Mouse (Mus musculus): ENCODE results near the gene Frem2. TPM values are rescaled to one million over a fixed set of nuclear protein-coding genes. Genes with fewer than 3 reads are reported as not detected.

Frem2 gene
- 1.9 TPM for polyA plus RNA-seq (2014; fragmentation: Illumina TruSeq; extraction: RNeasy Lipid Tissue Mini Kit (QIAGEN cat#74804); ENCODE audit: low read depth, low replicate concordance)

GRCm38 (mm10) chr3:53656878-53657561, at the start of gene Frem2:
TSS of gene Frem2 (minus strand) at chr3:53657355.

DNA sequence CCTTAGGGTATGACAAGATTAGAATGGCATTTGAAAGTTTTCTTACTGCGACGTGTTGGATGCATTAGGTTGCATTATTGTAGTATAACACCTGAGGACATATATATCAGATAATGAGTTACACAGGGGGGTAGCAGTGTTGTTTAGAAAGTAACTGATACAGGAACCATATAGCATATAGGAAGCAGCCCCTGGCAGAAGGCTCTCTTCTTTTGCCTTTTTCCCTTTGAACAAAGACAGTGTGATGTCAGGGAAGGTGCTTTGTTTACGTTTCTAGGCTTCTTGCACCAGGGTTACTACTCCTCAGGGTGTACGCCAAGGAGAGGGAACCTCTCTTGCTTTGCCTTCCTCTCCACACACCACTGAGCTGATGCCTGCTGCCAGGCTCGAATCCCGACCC, 168.8 kb downstream of the Frem2 start, which contains the start of gene Stoml3:
Stoml3 (plus strand) TSS at position 301 of the 400 bp plus-strand sequence.

Other genes starting within 250 kb of the Frem2 start
- 38.1 TPM for gene Nhlrc3, start 194.0 kb downstream of the Frem2 start, polyA plus RNA-seq (2014; fragmentation: Illumina TruSeq; extraction: RNeasy Lipid Tissue Mini Kit (QIAGEN cat#74804); ENCODE audit: low read depth, low replicate concordance)
- 21.1 TPM for gene Proser1, start 193.7 kb downstream of the Frem2 start, polyA plus RNA-seq (2014; fragmentation: Illumina TruSeq; extraction: RNeasy Lipid Tissue Mini Kit (QIAGEN cat#74804); ENCODE audit: low read depth, low replicate concordance)
- not detected for gene Stoml3, start 168.7 kb downstream of the Frem2 start, polyA plus RNA-seq (2014; fragmentation: Illumina TruSeq; extraction: RNeasy Lipid Tissue Mini Kit (QIAGEN cat#74804); ENCODE audit: low read depth, low replicate concordance)
- gene Gm10985, start 187.7 kb upstream of the Frem2 start, polyA plus RNA-seq (2014; fragmentation: Illumina TruSeq; extraction: RNeasy Lipid Tissue Mini Kit (QIAGEN cat#74804); ENCODE audit: low read depth, low replicate concordance), result not detected
- gene Ufm1, start 206.5 kb upstream of the Frem2 start, polyA plus RNA-seq (2014; fragmentation: Illumina TruSeq; extraction: RNeasy Lipid Tissue Mini Kit (QIAGEN cat#74804); ENCODE audit: low read depth, low replicate concordance), result 308 TPM